ENCODE assay signal across 8 mouse cellular contexts in genomic region chr7:84447060-84447459, GRCm38 (mm10). TPM values are rescaled to one million over a fixed set of nuclear protein-coding genes. Genes with fewer than 3 reads are reported as not detected.
DNase-seq lines count a peak whose midpoint lies in the region; ATAC-seq and TF ChIP-seq lines count a peak whose summit lies in the region.

No protein-coding gene starts in this region.

- no peak overlapping the region for H3K27ac ChIP-seq in forebrain, postnatal 0 days (ENCODE audit: low read depth, low read length)

- H3K9me3 ChIP-seq in forebrain, postnatal 0 days (ENCODE audit: low read length) = no peaks in the 10 kb centered on the region

- peak; percentile 55; the same call in 1 of the 2 replicates for ATAC-seq in forebrain, postnatal 0 days

- H3K36me3 ChIP-seq in forebrain, postnatal 0 days (ENCODE audit: insufficient read depth) = no peaks in the 10 kb centered on the region
- H3K36me3 ChIP-seq in splenic B cell, adult 2 months (ENCODE audit: control insufficient read depth, insufficient read depth, low read length, poor library complexity, severe bottlenecking) = no peaks in the 10 kb centered on the region

- H3K4me1 ChIP-seq in forebrain, postnatal 0 days (ENCODE audit: insufficient read depth) = no peaks in the 10 kb centered on the region

- no peaks in the 10 kb centered on the region for H3K27me3 ChIP-seq in forebrain, postnatal 0 days (ENCODE audit: insufficient read depth, low read length)
- no peaks in the 10 kb centered on the region for H3K27me3 ChIP-seq in splenic B cell, adult 2 months (ENCODE audit: control insufficient read depth, insufficient read depth, low read length, poor library complexity, severe bottlenecking)

- DNase-seq in heart, adult 18-20 months = peak; percentile 3 to 14
- DNase-seq in heart, adult 8-10 months (ENCODE audit: low spot score) = no peak
- peak; percentile 89 for DNase-seq in ES-CJ7 (ENCODE audit: low read depth, low spot score)
- DNase-seq in cerebellum, adult 11-12 months = peak; percentile 19
- DNase-seq in forebrain, postnatal 0 days = peak; percentile 79
- peak; percentile 28 for DNase-seq in large intestine, adult 2 months (ENCODE audit: low read depth, low spot score)
- peak; percentile 46 for DNase-seq in lung, postnatal 14 days
- peak; percentile 14 for DNase-seq in splenic B cell, adult 2 months (ENCODE audit: low read depth, low spot score)

- no peak overlapping the region for H3K4me3 ChIP-seq in forebrain, postnatal 0 days (ENCODE audit: low read depth, low read length)

- no peak overlapping the region for H3K9ac ChIP-seq in forebrain, postnatal 0 days

- peak; percentile 94 for TF ChIP-seq CTCF in forebrain, postnatal 0 days (IDR thresholded peaks at IDR 0.05; ENCODE audit: low read depth)

- H3K4me2 ChIP-seq in forebrain, postnatal 0 days (ENCODE audit: low read depth) = no peak overlapping the region

- WGBS in forebrain, postnatal 0 days = 15% methylated on average over 4 of the region's 4 CpGs
- 28% methylated on average over 4 of the region's 4 CpGs for WGBS in large intestine, adult 2 months

RNA-seq across cellular contexts. Expression of gene Arnt2, which starts 37.1 kb away (rescaled TPM):
- total RNA-seq in heart, adult 18-20 months (2021) = 1 to 10 TPM in 1 of 2 experiments, under 1 TPM in 1; 0.40 to 1.4 TPM
- under 1 TPM; 0.30 to 0.80 (median 0.49) TPM for total RNA-seq in heart, adult 8-10 months (2022)
- 113 and 138 TPM in 2 replicates for total RNA-seq in forebrain, postnatal 0 days (2014; rRNA removed)
- polyA plus RNA-seq in forebrain, postnatal 0 days (2015; fragmentation: Nextera tagmentation; extraction: Ambion mirVana) = 50.3 and 61.9 TPM in 2 replicates
- 0.46 and 0.70 TPM in 2 replicates for polyA plus RNA-seq in large intestine, adult 2 months (2012; rRNA removed)

Comparison
In these comparisons a context has a peak if more than half of its experiments do, and no peak if none do; other contexts are left out.
1. RNA of gene Arnt2, which starts 37.1 kb away (total RNA-seq): 113 to 138 TPM in forebrain, postnatal 0 days; 0.40 to 1.4 TPM in heart, adult 18-20 months and 0.30 to 0.80 TPM in heart, adult 8-10 months; every median in the first group is over 10 times any median in the second.